Mouse (Mus musculus) forebrain, embryonic 10.5 days (tissue): ENCODE data around the gene Apc2. TPM values are rescaled to one million over a fixed set of nuclear protein-coding genes. Genes with fewer than 3 reads are reported as not detected.
A peak's percentile ranks its signal among the peaks of the same experiment; 100 is the strongest.

ENCODE experiments used
- DNase-seq: peaks from one replicate; pipeline ENCODE4 v3.0.0-alpha.2; 2017; ENCODE audit warnings: low spot score; ENCODE audit errors: extremely low spot score
- H3K27ac ChIP-seq: fragments of 300-500 bp; sonication (generic); 2 replicates; pipeline ENCODE4 v1.5.1; 2016; ENCODE audit warnings: mild to moderate bottlenecking
- H3K27me3 ChIP-seq: fragments of 300-500 bp; sonication (generic); 2 replicates; pipeline ENCODE4 v1.6.1; 2016; ENCODE audit warnings: mild to moderate bottlenecking; ENCODE audit not compliant: poor library complexity, severe bottlenecking
- H3K36me3 ChIP-seq: fragments of 300-500 bp; sonication (generic); replicated peaks from 2 replicates; pipeline ENCODE4 v1.6.1; 2016; ENCODE audit warnings: mild to moderate bottlenecking, moderate library complexity
- H3K4me1 ChIP-seq: fragments of 300-500 bp; sonication (generic); 2 replicates; pipeline ENCODE4 v1.6.1; 2016
- H3K4me3 ChIP-seq: fragments of 300-500 bp; sonication (generic); 2 replicates; pipeline ENCODE4 v1.5.1; 2016; ENCODE audit warnings: mild to moderate bottlenecking, moderate library complexity
- H3K9me3 ChIP-seq: fragments of 300-500 bp; sonication (generic); 2 replicates; pipeline ENCODE4 v1.6.1; 2016; ENCODE audit warnings: mild to moderate bottlenecking, moderate library complexity
- WGBS: fragments of 180-500 bp; shearing (Covaris S2); methylation state at CpG from one replicate; pipeline ENCODE4 v1.1.7; 2016; 5-methylcytosine and 5-hydroxymethylcytosine counted together
- polyA plus RNA-seq: library from polyadenylated mRNA; unstranded; fragments of >200 nt; fragmentation: Nextera tagmentation; extraction: Ambion mirVana; gene quantifications from 2 replicates; pipeline ENCODE4 v1.2.1, GENCODE M21; 2016

Gene Apc2
- polyA plus RNA-seq, 1 experiment from 2014 or later: 27.0 TPM

DNA sequence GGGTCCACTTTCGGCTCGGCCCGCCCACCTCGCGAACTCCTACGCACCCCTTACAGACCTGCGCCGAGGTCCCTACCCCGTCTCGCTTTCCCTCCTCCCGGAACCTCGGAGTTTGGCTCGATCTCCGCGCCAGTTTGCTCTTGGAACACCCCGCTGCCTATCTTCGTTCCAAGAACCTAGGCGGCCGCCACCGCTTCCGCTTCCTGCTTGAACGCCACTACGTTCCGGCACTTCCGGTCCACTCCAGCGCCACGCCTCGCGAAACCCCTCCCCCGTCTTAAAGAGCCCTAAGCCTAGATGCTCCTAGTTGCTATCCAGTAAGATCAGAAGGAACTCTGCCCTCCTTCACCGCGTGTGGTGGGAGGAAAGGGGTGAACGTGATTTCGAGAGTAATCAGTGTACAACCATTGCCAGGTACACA lies 24.6 kb downstream of the Apc2 start, which contains the start of gene 2310011J03Rik:
TSS of gene 2310011J03Rik (minus strand) at position 198 of the 421 bp plus-strand sequence.
- peak within 1 kb of the TSS; percentile 94 for H3K4me3 ChIP-seq
- WGBS: under 1% methylated on average over 34 of the region's 34 CpGs
- peak; percentile 89 for DNase-seq
- H3K27me3 ChIP-seq: peaks cover 66% of the 10 kb centered on the region
- peaks cover 40% of the 10 kb centered on the region for H3K36me3 ChIP-seq
- peaks cover 86% of the 10 kb centered on the region for H3K4me1 ChIP-seq
- H3K27ac ChIP-seq: peak within 1 kb of the TSS; percentile 82
- H3K9me3 ChIP-seq: no peaks in the 10 kb centered on the region

DNA sequence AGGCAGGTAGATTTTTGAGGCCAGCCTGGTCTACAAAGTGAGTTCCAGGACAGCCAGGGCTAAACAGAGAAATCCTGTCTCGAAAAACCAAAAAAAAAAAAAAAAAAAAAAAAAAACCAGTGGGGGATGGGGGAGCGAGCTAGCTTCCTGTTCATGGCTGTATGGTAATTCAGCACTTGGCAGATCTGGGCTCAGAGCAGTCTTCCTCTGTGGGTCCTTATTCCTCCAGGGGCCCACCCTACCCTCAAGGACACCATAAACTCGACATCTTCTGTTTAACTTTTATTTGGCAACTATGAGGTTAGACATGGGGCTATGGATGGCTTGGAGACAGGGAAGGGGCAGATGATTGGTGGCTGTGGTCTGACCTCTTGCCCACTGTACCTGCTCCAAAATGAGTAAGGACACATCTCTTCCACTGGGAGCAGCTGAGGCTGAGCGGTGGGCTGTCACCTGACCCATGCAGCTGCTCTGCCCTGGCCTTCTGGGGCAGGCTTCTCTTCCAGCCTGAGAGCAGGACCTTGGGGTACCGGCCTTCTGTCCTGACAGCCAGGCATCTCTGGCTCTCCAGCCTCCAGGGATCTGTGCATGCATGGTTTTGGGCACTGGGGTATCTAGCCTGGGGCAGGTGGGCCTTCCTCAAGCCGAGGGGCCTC lies 25.4 kb downstream of the Apc2 start:
- Histone ChIP-seq H3K9me3 (no peaks in the 10 kb centered on the region), H3K4me3 (peak overlapping the region; percentile 94; the same call in 1 of the 2 replicates), H3K27ac (peak overlapping the region; percentile 12), H3K27me3 (peaks cover 61% of the 10 kb centered on the region), H3K36me3 (peaks cover 34% of the 10 kb centered on the region), H3K4me1 (peaks cover 79% of the 10 kb centered on the region)
- no peak for DNase-seq
- WGBS: 83% methylated on average over 6 of the region's 6 CpGs

DNA sequence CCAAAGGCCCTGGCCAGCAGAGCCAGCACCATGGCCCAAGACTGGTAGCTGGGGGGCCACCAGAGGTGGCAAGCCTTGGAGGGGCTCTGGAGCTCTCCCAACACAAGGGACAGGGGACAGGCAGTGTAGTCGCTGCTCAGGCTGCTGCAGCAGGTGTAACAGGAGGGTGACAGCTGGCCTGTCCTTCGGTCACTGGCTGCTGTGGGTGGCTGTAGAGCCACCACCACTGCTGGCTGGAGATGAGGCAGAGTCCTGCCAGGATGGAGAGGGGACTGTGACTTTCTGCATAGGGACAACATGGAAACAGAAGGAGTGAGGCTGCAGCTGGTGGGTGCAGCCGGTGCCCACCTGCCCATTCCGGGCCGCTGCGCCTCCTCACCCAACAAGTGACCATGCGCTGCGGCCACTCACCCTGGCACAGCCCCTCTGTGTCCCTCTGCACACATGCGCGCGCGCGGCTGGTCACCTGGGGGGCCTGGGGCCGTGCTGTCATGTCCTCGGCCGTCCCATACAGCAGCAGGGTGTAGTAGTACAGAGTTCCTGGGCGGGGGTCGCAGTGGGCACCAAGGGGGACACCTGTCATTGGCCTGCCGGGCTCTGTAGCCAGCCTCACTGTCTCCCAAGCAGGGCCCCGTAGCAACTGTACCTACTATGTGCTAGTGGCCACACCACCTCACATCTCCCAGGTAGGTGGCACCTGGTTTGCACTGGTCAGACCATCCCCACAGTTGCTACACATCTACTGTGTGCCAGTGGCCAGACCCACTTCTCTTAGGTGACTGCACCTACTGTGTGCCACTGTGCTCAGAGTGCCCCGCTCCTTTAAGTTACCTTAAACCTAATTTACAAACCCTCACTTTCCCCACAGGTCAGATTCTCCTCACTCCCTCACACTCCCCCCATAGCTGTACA lies 26.1 kb downstream of the Apc2 start:
- Histone ChIP-seq H3K27ac (peak overlapping the region; percentile 12), H3K27me3 (peaks cover 53% of the 10 kb centered on the region), H3K4me3 (peak overlapping the region; percentile 76), H3K9me3 (no peaks in the 10 kb centered on the region), H3K36me3 (peaks cover 29% of the 10 kb centered on the region), H3K4me1 (peaks cover 71% of the 10 kb centered on the region)
- DNase-seq: no peak
- WGBS: 92% methylated on average over 21 of the region's 21 CpGs

DNA sequence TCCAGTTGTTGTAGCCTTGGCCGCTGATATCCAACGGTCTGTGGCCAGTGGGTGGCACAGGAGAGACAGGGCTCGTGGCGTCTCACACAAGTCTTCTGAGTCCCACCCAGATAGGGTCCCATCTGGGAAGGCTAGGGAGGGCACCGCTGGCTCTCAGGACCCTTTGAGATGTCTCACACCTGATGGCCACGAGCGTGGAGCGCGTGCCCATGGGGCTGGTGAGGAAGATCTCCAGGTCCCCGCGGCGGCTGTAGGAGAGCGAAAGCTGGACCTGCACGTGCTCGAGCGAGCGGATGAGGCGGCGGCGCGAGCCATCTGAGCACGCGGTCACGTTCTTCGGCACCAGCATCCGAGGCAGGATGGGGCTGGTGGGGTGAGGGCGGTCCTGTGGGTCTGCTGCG lies 27.0 kb downstream of the Apc2 start:
- H3K4me1 ChIP-seq: peaks cover 63% of the 10 kb centered on the region
- WGBS: 9% methylated on average over 28 of the region's 28 CpGs
- peak overlapping the region; percentile 76 for H3K4me3 ChIP-seq
- H3K27ac ChIP-seq: peak overlapping the region; percentile 85
- H3K9me3 ChIP-seq: no peaks in the 10 kb centered on the region
- H3K36me3 ChIP-seq: peaks cover 20% of the 10 kb centered on the region
- peaks cover 49% of the 10 kb centered on the region for H3K27me3 ChIP-seq
- DNase-seq: no peak

DNA sequence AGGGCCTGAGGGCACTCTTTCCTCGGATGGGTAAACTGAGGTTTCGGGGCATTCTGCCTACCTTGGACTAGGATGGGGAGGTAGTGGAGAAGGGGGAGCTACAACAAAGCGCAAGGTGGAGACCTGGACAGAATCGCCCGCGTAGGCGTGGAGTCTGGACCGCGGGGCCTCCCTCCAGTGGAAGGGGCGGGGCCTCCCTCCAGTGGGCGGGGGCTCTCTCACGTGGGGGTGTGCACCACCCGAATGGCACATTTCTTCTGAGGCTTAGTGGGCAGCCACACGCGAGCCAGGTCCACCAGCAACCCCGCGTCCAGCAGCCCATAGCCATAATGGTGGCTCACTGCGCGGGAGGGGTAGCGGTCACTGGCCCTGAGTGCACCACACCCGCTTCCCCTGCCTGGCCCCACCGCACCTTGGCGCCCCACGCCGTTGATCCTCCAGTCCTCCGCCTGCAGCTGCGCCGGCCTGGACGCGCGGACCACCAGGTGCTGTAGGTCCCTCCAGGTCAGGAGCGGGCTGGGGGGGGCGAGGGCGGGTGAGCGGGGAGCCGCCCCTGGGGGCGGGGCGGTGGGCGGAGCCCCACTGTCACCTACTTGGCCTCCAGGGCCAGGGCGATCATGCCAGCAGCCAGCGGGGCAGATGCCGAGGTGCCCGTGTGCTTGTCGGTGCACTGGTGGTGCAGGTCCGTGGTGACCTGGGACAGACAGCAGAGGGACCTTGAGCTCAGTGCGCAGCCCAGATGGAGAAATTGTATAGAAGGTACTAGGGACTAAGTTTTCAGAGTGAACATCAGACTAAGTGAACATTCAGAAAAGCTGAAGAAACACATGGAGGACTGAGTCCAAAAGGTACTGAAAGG lies 27.7 kb downstream of the Apc2 start:
- peaks cover 13% of the 10 kb centered on the region for H3K36me3 ChIP-seq
- DNase-seq: peak; percentile 64
- peaks cover 60% of the 10 kb centered on the region for H3K4me1 ChIP-seq
- no peaks in the 10 kb centered on the region for H3K9me3 ChIP-seq
- peaks cover 51% of the 10 kb centered on the region for H3K27me3 ChIP-seq
- peak overlapping the region; percentile 85 for H3K27ac ChIP-seq
- peak overlapping the region; percentile 76 for H3K4me3 ChIP-seq
- WGBS: 2% methylated on average over 44 of the region's 46 CpGs

DNA sequence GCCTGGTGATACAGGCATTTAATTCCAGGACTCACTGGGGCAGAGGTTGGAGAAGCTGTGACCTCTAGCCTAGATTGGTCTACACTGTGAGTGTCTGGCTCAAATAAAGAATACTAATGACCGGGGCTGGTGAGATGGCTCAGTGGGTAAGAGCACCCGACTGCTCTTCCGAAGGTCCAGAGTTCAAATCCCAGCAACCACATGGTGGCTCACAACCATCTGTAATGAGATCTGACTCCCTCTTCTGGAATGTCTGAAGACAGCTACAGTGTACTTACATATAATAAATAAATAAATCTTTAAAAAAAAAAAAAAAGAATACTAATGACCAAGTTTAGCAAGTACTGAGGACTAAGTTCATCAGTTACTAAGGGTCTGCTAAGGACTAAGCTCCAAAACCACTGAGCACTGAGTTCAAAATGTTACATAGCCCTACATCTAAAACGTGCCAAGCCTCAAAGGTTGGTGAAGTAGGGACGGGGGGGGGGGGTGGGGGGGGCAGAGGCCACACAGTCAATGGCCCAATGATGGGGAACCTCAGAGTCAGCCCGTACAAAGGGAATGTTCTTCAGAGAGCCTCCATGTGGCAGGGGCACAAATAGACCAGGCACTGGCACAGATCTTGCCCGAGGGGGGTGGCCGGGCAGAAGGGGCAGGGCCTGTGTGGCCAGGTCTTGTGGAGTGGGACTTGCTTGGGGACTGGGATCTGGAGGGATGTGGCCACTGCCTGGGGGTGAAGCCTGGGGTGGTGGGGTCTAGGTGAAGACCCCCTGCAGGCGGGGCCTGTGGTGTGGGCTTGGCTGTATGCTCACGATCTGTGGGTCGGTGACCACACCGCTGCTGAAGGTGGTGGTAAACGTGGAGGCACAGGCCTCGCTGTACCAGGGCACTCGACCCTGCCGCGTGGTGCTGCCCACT lies 28.6 kb downstream of the Apc2 start:
- Histone ChIP-seq H3K9me3 (no peaks in the 10 kb centered on the region), H3K4me1 (peaks cover 60% of the 10 kb centered on the region), H3K27me3 (peaks cover 56% of the 10 kb centered on the region), H3K4me3 (peak overlapping the region; percentile 76), H3K36me3 (peaks cover 5% of the 10 kb centered on the region; the same call in 1 of the 2 replicates), H3K27ac (no peak overlapping the region)
- no peak for DNase-seq
- 80% methylated on average over 17 of the region's 17 CpGs for WGBS

DNA sequence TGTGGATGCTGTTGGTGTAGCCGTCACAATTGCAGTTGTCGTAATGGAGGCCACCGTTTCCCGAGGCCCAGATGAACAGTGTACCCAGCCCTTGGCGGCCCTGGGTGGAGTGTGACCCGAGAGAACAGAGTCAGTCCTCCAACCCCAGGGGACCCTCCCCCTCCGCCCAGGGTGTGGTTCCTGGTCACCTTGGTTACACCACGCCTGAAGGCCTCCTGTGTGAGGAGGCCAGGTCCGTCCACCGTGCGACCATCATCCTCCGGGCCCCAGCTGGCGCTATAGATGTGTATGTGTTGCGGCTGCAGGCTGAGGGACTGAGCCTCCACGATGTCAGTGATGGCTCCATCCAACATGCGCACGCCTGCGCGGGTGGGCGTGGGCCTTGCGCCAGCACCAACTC lies 29.3 kb downstream of the Apc2 start:
- DNase-seq: no peak
- H3K4me1 ChIP-seq: peaks cover 60% of the 10 kb centered on the region
- peaks cover 56% of the 10 kb centered on the region for H3K27me3 ChIP-seq
- H3K9me3 ChIP-seq: no peaks in the 10 kb centered on the region
- H3K27ac ChIP-seq: no peak overlapping the region
- H3K4me3 ChIP-seq: peak overlapping the region; percentile 14; the same call in 1 of the 2 replicates
- 89% methylated on average over 21 of the region's 21 CpGs for WGBS
- H3K36me3 ChIP-seq: peaks cover 5% of the 10 kb centered on the region; the same call in 1 of the 2 replicates

DNA sequence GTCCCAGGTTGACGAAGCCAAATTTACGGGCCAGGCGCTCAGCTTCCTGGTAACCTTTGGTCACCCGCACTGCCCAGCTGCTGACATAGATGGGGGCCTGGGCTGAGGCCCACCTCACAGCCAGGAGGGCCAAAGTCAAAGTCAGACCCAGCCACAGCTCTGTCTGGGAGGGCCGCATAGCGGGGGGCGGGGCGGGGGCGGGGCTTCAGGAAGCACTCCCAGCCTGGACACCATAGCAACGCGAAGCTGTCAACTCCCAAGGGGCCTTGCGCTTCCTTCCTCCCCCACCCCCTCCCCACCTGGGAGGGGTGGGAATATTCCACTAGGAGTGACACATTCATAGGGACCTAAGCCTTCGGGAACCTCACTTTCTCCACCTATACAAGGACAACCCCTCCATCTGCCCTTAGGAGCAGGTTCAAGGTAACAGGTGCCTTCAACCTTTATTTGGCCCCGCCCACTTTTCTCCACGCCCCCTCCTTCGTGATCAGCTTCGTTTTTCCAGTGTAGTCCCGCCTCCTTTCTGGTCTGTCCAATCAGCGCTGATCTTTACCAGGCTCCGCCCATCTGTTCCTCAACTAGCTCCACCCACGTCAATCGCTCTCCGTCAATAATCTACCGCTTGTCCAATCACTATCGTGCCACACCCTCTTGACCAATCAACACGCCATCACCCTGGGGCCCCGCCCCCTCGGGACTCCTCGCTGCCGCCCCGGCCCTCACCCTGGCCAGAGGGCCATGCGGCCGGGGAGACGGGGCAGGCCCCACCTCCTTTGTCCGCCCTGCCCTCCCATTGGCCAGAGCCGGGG lies 33.7 kb downstream of the Apc2 start, which contains the start of the genes Pcsk4 and Reep6:
TSS of gene Pcsk4 (minus strand) at position 226 of the 809 bp plus-strand sequence.
TSS of gene Reep6 (plus strand) at position 681 of the 809 bp plus-strand sequence.
- peaks cover 61% of the 10 kb centered on the region for H3K27me3 ChIP-seq
- H3K27ac ChIP-seq: peak within 1 kb of the TSS; percentile 62
- H3K9me3 ChIP-seq: no peaks in the 10 kb centered on the region
- H3K4me3 ChIP-seq: peak within 1 kb of the TSS; percentile 56
- 3% methylated on average over 36 of the region's 36 CpGs for WGBS
- peak; percentile 98 for DNase-seq
- peaks cover 41% of the 10 kb centered on the region for H3K4me1 ChIP-seq
- no peaks in the 10 kb centered on the region for H3K36me3 ChIP-seq

DNA sequence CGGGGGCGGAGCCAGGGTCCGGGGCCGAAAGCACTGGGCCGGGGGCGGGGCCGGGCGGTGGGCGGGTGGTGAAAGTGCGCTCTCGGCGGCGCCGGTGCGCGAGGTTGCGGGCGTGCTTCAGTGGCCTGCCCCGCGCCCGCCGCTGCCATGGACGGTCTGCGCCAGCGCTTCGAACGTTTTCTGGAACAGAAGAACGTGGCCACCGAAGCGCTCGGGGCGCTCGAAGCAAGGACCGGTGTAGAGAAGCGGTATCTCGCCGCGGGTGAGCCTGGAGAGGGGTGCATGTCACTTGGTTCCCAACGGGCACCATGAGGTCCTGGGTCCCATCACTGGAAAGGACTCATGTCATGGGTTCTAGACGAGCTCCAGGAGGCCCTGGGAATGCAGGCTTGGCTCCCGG lies 34.3 kb downstream of the Apc2 start:
- Histone ChIP-seq H3K27ac (peak overlapping the region; percentile 62), H3K36me3 (no peaks in the 10 kb centered on the region), H3K4me1 (peaks cover 35% of the 10 kb centered on the region), H3K27me3 (peaks cover 60% of the 10 kb centered on the region), H3K9me3 (no peaks in the 10 kb centered on the region), H3K4me3 (peak overlapping the region; percentile 56)
- WGBS: 2% methylated on average over 40 of the region's 41 CpGs
- no peak for DNase-seq

DNA sequence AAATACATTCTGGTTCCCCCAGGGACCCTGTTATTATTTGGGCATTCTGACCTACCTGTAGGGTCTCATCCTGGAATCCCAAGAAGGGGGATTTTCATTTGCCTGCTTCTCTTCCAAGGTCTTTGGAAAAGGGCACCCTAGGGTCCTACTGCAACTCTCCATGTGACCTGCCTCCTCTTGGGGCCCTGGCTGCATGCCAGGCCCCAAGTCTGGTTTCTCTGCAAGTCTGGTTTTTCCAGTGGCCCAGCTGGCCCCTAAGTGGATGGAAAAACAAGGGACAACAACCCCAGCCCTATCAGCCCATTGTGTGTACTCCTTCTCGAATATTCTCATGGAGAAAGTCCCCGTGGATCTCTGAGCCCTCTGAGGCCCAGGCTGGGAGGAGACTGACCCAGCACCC lies 35.1 kb downstream of the Apc2 start:
- Histone ChIP-seq H3K27me3 (peaks cover 62% of the 10 kb centered on the region), H3K9me3 (no peaks in the 10 kb centered on the region), H3K27ac (no peak overlapping the region), H3K36me3 (peaks cover 4% of the 10 kb centered on the region), H3K4me1 (peaks cover 31% of the 10 kb centered on the region), H3K4me3 (peak overlapping the region; percentile 56; the same call in 1 of the 2 replicates)
- no peak for DNase-seq
- WGBS: 76% methylated on average over 2 of the region's 2 CpGs
